Mouse (Mus musculus) neural tube, embryonic 15.5 days (tissue): ENCODE data around the gene Cipc. TPM values are rescaled to one million over a fixed set of nuclear protein-coding genes. Genes with fewer than 3 reads are reported as not detected.

ENCODE experiments used
- ATAC-seq: fragments of 200-750 bp; cut with Nextera tagmentation; 2 replicates; pipeline ENCODE4 v1.8.0; 2017; ENCODE audit warnings: mild to moderate bottlenecking, moderate TSS enrichment, moderate library complexity; ENCODE audit not compliant: low FRiP score
- H3K27ac ChIP-seq: fragments of 300-500 bp; sonication (generic); replicated peaks from 2 replicates; pipeline ENCODE4 v1.5.1; 2015; ENCODE audit warnings: mild to moderate bottlenecking, inconsistent platforms
- H3K27me3 ChIP-seq: fragments of 300-500 bp; sonication (generic); replicated peaks from 2 replicates; pipeline ENCODE4 v1.6.1; 2015; ENCODE audit warnings: inconsistent platforms
- H3K36me3 ChIP-seq: fragments of 300-500 bp; sonication (generic); 2 replicates; pipeline ENCODE4 v1.6.1; 2015; ENCODE audit warnings: inconsistent platforms
- H3K4me1 ChIP-seq: fragments of 300-500 bp; sonication (generic); 2 replicates; pipeline ENCODE4 v1.6.1; 2015; ENCODE audit warnings: inconsistent platforms
- H3K4me2 ChIP-seq: fragments of 300-500 bp; sonication (generic); 2 replicates; pipeline ENCODE4 v1.6.1; 2015; ENCODE audit warnings: inconsistent platforms, mild to moderate bottlenecking, moderate library complexity
- H3K4me3 ChIP-seq: fragments of 300-500 bp; sonication (generic); replicated peaks from 2 replicates; pipeline ENCODE4 v1.5.1; 2015; ENCODE audit warnings: mild to moderate bottlenecking, inconsistent platforms
- H3K9ac ChIP-seq: fragments of 300-500 bp; sonication (generic); replicated peaks from 2 replicates; pipeline ENCODE4 v1.6.1; 2015; ENCODE audit warnings: mild to moderate bottlenecking, inconsistent platforms
- H3K9me3 ChIP-seq: fragments of 300-500 bp; sonication (generic); replicated peaks from 2 replicates; pipeline ENCODE4 v1.6.1; 2016; ENCODE audit warnings: inconsistent platforms
- WGBS: fragments of 180-500 bp; shearing (Covaris S2); methylation state at CpG from one replicate; pipeline ENCODE4 v1.1.7; 2015; ENCODE audit warnings: mixed read lengths; 5-methylcytosine and 5-hydroxymethylcytosine counted together
- polyA plus RNA-seq: library from polyadenylated mRNA; unstranded; fragments of >200 nt; fragmentation: Nextera tagmentation; extraction: Ambion mirVana; gene quantifications from 2 replicates; pipeline ENCODE4 v1.2.1, GENCODE M21; 2015

Cipc gene
- polyA plus RNA-seq, 1 experiment from 2014 or later, result 40.8 TPM

DNA sequence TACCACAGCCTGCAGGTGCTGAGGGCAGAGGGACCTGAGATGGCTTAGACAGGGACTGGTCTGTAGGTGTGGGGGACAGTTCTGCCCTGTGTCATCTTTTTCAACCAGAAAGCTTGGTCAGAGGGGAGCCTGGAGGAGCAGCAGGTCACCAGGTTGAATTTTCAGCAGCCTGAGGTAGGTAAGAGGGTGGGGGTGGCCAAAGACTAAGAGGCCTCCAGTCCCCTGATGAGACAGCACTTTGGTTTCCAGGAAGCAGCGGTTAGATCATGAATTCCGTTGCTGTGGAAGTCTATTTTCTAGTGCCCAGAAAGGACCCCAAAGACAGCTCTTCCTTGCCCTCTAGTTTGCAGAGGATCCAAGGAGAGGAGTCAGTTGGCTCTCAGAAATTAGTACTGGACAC is 32.5 kb upstream of the Cipc start:
- Histone ChIP-seq H3K36me3 (no peaks in the 10 kb centered on the region), H3K27me3 (no peaks in the 10 kb centered on the region), H3K4me2 (no peak overlapping the region), H3K4me3 (no peak overlapping the region), H3K27ac (peak overlapping the region; percentile 10; the same call in 1 of the 2 replicates), H3K9ac (no peak overlapping the region), H3K9me3 (no peaks in the 10 kb centered on the region), H3K4me1 (peaks cover 57% of the 10 kb centered on the region)
- WGBS, result 58% methylated on average over 2 of the region's 2 CpGs
- no peak for ATAC-seq

- Histone ChIP-seq H3K9me3 (no peaks in the 10 kb centered on the region), H3K27ac (peak overlapping the region; percentile 10; the same call in 1 of the 2 replicates), H3K4me1 (peaks cover 61% of the 10 kb centered on the region), H3K9ac (no peak overlapping the region), H3K4me3 (no peak overlapping the region), H3K27me3 (no peaks in the 10 kb centered on the region), H3K36me3 (no peaks in the 10 kb centered on the region), H3K4me2 (no peak overlapping the region)
- no peak for ATAC-seq
- WGBS, result 61% methylated on average over 6 of the region's 6 CpGs
These were observed 32.1 kb upstream of the Cipc start for GRCm38 (mm10) chr12:86914756-86915155.

GRCm38 (mm10) chr12:86915617-86916016 is 31.2 kb upstream of the Cipc start:
- Histone ChIP-seq H3K9me3 (no peaks in the 10 kb centered on the region), H3K4me3 (no peak overlapping the region), H3K4me2 (no peak overlapping the region), H3K27me3 (no peaks in the 10 kb centered on the region), H3K4me1 (peaks cover 64% of the 10 kb centered on the region), H3K27ac (no peak overlapping the region), H3K36me3 (no peaks in the 10 kb centered on the region), H3K9ac (no peak overlapping the region)
- WGBS, result 76% methylated on average over 7 of the region's 7 CpGs
- ATAC-seq, result no peak

DNA sequence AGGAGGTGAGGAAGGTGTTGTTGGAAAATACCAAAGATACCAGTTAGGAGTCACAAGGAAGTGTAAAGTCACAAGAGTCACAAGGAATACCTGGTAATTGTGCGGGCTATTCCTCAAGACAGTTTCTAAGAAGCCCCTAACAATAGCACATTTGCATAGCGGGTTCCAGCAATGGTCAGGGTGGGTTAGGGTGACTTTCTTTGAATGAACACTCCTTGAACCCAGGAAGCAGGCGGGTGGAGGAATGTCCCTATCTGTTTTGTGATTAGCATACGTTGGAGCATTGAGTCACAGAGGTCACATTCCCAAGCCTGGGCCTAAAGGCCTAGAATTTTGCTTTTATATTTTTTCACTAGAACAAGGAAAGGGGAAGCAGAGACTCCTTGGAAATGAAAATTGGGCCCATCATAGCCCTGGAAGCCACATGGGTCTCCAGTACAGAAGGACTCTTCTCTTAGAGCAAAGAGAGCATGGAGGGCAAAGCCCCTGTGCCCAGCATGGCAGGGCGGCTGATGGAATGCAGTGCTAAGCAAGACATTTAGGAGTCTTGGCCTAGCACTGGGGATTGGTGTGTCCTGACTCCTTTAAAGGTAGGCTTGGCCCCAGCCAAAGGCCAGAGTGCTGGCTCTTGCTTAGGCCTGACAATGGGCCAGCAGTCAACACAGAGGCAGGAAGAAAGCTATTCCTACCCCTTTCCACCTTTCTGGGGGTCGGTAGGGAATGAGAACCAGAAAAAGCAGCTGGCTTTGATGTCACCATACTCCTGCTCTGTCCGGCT is 29.9 kb upstream of the Cipc start:
- H3K27ac ChIP-seq, result peak overlapping the region; percentile 90
- H3K36me3 ChIP-seq, result no peaks in the 10 kb centered on the region
- H3K4me3 ChIP-seq, result no peak overlapping the region
- no peak for ATAC-seq
- H3K4me1 ChIP-seq, result peaks cover 53% of the 10 kb centered on the region
- H3K9ac ChIP-seq, result no peak overlapping the region
- H3K27me3 ChIP-seq, result no peaks in the 10 kb centered on the region
- H3K4me2 ChIP-seq, result no peak overlapping the region
- no peaks in the 10 kb centered on the region for H3K9me3 ChIP-seq
- WGBS, result 88% methylated on average over 7 of the region's 7 CpGs

DNA sequence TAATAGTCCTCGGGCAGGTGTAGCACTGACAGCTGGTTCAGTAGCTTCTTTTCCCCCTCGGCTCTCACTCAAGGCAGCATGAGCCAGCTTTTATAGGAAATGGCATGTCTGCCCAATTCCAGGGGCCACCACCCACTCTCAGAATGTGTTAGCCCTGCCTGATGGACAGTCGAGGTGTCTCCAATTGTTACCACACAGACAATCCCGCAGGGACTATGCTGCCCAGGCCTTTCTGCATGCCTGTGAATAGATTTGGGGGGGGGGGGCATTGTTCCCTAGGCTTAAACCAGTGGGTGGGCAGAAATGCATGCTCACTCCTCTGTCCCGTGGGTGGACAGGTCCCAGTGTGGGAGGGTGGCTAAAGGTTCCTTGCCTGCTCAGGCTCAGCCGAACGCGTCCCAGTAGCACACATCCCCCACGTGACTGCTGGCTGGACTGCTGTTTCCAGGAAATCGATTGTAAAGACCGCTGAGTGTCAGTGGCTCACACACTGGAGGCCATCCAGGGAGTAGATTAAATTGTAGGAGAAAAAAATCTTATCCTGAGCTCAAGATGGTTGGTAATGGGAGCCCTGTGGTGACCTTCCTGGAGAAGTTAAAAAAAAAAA is 28.4 kb upstream of the Cipc start:
- peaks cover 49% of the 10 kb centered on the region for H3K4me1 ChIP-seq
- H3K27ac ChIP-seq, result peak overlapping the region; percentile 90
- 0 out of 2 replicates have a peak, but pooled peaks have one; percentile 19 for ATAC-seq
- H3K4me2 ChIP-seq, result no peak overlapping the region
- no peaks in the 10 kb centered on the region for H3K36me3 ChIP-seq
- H3K9me3 ChIP-seq, result no peaks in the 10 kb centered on the region
- H3K4me3 ChIP-seq, result no peak overlapping the region
- WGBS, result 16% methylated on average over 11 of the region's 11 CpGs
- H3K9ac ChIP-seq, result peak overlapping the region; percentile 28
- H3K27me3 ChIP-seq, result no peaks in the 10 kb centered on the region

- no peaks in the 10 kb centered on the region for H3K36me3 ChIP-seq
- peak overlapping the region; percentile 90 for H3K27ac ChIP-seq
- no peaks in the 10 kb centered on the region for H3K27me3 ChIP-seq
- peak; percentile 60 for ATAC-seq
- H3K4me2 ChIP-seq, result peak overlapping the region; percentile 26
- WGBS, result 44% methylated on average over 17 of the region's 17 CpGs
- H3K9me3 ChIP-seq, result no peaks in the 10 kb centered on the region
- H3K4me3 ChIP-seq, result no peak overlapping the region
- H3K9ac ChIP-seq, result peak overlapping the region; percentile 28; the same call in 1 of the 2 replicates
- H3K4me1 ChIP-seq, result peaks cover 54% of the 10 kb centered on the region
These were observed 27.7 kb upstream of the Cipc start for GRCm38 (mm10) chr12:86918983-86919722.

- 3% methylated on average over 5 of the region's 5 CpGs for WGBS
- peak; percentile 70 for ATAC-seq
These were observed 23.0 kb upstream of the Cipc start for GRCm38 (mm10) chr12:86923837-86924236.

DNA sequence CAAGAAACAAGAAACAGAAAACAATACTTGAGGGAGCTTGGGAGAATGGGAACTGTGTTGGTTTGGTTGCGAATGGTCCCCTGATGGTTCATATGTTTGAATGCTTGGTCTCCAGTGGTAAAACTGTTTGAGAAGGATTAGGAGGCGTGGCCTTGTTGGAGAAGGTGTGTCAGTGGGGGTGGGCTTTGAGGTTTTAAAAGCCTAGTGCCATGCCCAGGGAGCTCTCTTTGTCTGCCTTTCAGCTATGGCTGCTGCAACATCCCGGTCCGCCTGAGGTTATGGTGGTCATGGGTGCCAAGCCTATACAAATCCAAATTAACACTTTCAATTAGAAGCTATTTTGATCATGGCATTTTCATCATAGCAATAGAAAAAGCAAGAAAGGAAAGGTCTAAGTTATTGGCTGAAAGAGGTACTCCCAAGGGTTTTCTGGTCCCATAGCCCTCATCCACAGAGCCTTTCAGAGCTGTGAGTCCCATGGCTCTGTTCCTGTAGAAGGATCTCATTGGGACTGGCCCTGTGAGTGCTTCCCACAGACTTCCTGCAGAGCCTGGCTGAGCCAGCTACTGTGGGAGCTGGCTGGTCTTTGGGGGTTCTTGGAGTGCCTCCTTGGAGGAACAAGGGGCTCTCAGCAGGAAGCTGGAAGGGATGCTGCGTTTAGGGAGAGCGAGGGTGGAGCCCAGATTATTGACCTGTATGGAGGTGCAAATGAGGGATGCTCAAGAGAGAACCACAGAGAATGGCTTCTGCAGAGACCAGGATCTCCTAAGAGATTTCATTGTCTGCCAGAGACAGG is 15.7 kb upstream of the Cipc start:
- H3K4me3 ChIP-seq, result no peak overlapping the region
- no peaks in the 10 kb centered on the region for H3K36me3 ChIP-seq
- H3K27ac ChIP-seq, result no peak overlapping the region
- peaks cover 10% of the 10 kb centered on the region for H3K4me1 ChIP-seq
- H3K4me2 ChIP-seq, result no peak overlapping the region
- ATAC-seq, result no peak
- no peaks in the 10 kb centered on the region for H3K9me3 ChIP-seq
- WGBS, result 74% methylated on average over 6 of the region's 6 CpGs
- no peaks in the 10 kb centered on the region for H3K27me3 ChIP-seq
- H3K9ac ChIP-seq, result no peak overlapping the region

More at GRCm38 (mm10) chr12:86923837-86924236, 23.0 kb upstream of the Cipc start:
- H3K9me3 ChIP-seq, result no peaks in the 10 kb centered on the region
- peak overlapping the region; percentile 48 for H3K27ac ChIP-seq
- H3K4me2 ChIP-seq, result no peak overlapping the region
- H3K36me3 ChIP-seq, result no peaks in the 10 kb centered on the region
- H3K4me3 ChIP-seq, result no peak overlapping the region
- peaks cover 31% of the 10 kb centered on the region for H3K4me1 ChIP-seq
- no peak overlapping the region for H3K9ac ChIP-seq
- H3K27me3 ChIP-seq, result no peaks in the 10 kb centered on the region

DNA sequence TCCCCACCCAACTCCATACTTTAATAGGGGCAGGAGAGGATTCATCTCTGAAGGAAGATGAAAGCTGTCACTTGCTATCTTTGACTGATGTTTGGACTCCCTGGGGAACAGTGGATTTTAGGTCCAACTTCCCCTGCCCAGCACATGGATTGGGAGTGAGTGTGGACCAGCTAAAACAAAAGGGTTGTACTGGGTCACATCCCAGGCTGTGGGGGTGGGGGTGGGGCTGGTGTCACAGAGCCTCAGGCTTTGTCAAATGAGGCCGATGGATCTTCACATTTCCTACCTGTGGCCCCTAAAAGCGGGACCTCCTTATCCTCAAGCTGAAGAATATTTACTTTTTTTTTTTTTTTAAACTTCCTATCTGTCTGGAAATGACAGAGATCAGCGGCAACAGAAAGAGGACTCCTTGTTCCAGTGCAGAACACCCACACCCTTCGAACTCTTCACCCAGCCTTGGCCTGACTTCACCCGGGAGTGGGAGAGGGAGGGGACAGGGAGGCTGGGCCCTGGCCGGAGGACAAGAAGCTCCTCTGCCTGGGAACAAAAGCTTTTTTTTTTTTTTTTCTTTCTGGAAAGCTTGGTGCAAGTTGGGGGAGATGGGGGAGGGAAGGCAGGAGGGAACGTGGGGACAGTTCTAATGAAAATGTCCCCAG is 14.8 kb upstream of the Cipc start:
- Histone ChIP-seq H3K27me3 (no peaks in the 10 kb centered on the region), H3K9ac (no peak overlapping the region), H3K4me2 (no peak overlapping the region), H3K9me3 (no peaks in the 10 kb centered on the region), H3K4me3 (no peak overlapping the region), H3K27ac (no peak overlapping the region; the same call in 1 of the 2 replicates), H3K36me3 (no peaks in the 10 kb centered on the region), H3K4me1 (peaks cover 10% of the 10 kb centered on the region)
- ATAC-seq, result no peak; the same call in 1 of the 2 replicates
- 11% methylated on average over 7 of the region's 7 CpGs for WGBS

DNA sequence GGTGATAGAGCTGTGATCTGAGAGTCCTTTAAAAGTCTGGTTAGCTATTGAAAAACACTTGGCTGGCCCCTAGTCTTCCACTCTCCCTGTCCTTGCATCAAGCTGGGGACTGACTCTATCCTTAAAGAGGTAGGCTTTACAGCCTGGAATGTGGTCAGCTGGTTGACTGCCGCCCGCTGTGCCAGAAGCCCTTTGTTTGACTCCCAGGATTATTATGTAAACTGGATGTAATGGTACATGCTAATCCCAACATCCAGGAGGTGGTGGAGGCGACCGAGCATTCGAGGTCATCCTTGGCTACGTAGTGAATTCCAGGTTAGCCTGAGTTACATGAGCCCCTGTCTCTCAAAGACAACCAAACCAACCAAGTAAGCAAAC is 14.3 kb upstream of the Cipc start:
- WGBS, result 21% methylated on average over 6 of the region's 6 CpGs
- no peak for ATAC-seq

DNA sequence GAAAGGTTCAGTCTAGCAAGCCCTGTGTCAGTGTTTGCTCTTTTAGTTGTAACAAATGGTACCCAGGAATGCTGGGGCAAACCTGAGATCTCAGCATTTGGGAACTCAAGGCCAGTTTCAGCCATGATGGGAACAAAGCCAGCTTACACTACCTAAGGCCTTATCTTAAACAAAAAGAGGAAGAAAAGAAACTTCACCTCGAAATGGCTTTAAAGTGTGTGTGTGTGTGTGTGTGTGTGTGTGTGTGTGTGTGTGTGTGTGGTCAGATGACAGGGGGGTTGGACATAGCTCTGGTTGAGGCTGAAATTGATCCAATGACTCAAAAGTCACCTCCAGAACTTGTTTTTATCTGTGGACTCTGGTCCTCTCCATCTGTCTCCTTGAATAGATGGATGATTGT is 12.1 kb upstream of the Cipc start:
- peaks cover 10% of the 10 kb centered on the region for H3K4me1 ChIP-seq
- H3K27me3 ChIP-seq, result no peaks in the 10 kb centered on the region
- H3K4me3 ChIP-seq, result no peak overlapping the region
- no peak overlapping the region for H3K4me2 ChIP-seq
- ATAC-seq, result no peak
- H3K36me3 ChIP-seq, result no peaks in the 10 kb centered on the region
- H3K27ac ChIP-seq, result no peak overlapping the region
- H3K9me3 ChIP-seq, result no peaks in the 10 kb centered on the region
- no peak overlapping the region for H3K9ac ChIP-seq
- 79% methylated on average over 1 of the region's 1 CpGs for WGBS

More for the DNA sequence above, 14.3 kb upstream of the Cipc start:
- no peaks in the 10 kb centered on the region for H3K36me3 ChIP-seq
- H3K27me3 ChIP-seq, result no peaks in the 10 kb centered on the region
- no peak overlapping the region; the same call in 1 of the 2 replicates for H3K27ac ChIP-seq
- H3K4me1 ChIP-seq, result peaks cover 10% of the 10 kb centered on the region
- no peak overlapping the region for H3K4me3 ChIP-seq
- H3K9me3 ChIP-seq, result no peaks in the 10 kb centered on the region
- no peak overlapping the region for H3K9ac ChIP-seq
- H3K4me2 ChIP-seq, result no peak overlapping the region
